Mouse (Mus musculus) gastrocnemius, adult 2 months (tissue): ENCODE results near the gene Glp1r. TPM values are rescaled to one million over a fixed set of nuclear protein-coding genes. Genes with fewer than 3 reads are reported as not detected.

Experiments used
- DNase-seq: peaks from one replicate; pipeline ENCODE4 v3.0.0; 2022
- H3K27ac ChIP-seq: fragments of 200-600 bp; 2 replicates; pipeline ENCODE4 v1.8.1; 2022; ENCODE audit warnings: mild to moderate bottlenecking
- H3K4me3 ChIP-seq: fragments of 200-600 bp; 2 replicates; pipeline ENCODE4 v1.8.1; 2022; ENCODE audit warnings: mild to moderate bottlenecking, moderate library complexity
- CTCF ChIP-seq: fragments of 200-600 bp; IDR thresholded peaks from 2 replicates; pipeline ENCODE4 v1.8.1; 2022; ENCODE audit warnings: antibody characterized with exemption, mild to moderate bottlenecking, moderate library complexity
- intact Hi-C: fragments of 180-260 bp; cut with DNase I; formaldehyde crosslinking; loops from one replicate; pipeline ENCODE4 v1.15.1; 2025
- total RNA-seq, 2 experiments: library from RNA; stranded (reverse); gene quantifications; 2 replicates each; pipeline ENCODE4 v1.2.3; 2021

Glp1r gene
- total RNA-seq, 2 experiments from 2014 or later, result not detected

DNA sequence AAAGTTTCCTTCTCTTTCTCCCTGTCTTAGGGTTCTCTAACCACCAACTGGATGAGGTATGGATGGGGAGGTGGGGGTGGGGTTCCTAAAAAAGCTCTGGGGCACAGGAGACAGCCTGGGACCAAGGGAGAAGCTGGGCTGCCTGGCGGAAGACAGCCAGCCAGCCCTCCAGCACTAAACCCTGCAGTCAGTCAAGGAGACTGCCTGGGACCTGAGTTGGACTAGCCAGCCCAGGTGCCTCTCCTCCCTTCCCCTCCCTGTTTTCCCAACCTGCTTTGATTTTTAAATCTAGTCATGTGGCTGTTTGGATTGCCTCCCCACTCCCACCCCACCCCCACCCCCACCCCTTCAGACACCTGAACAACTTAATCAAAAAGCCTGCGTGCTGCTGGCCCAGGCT is 20.6 kb upstream of the Glp1r start:
- no peak for TF ChIP-seq CTCF
- intact Hi-C loops, result loop anchor here (10.0 kb wide), 1 partner anchor 506 kb away; no protein-coding TSS in a partner anchor
- H3K27ac ChIP-seq, result no peak overlapping the region
- no peak overlapping the region for H3K4me3 ChIP-seq
- DNase-seq, result no peak

DNA sequence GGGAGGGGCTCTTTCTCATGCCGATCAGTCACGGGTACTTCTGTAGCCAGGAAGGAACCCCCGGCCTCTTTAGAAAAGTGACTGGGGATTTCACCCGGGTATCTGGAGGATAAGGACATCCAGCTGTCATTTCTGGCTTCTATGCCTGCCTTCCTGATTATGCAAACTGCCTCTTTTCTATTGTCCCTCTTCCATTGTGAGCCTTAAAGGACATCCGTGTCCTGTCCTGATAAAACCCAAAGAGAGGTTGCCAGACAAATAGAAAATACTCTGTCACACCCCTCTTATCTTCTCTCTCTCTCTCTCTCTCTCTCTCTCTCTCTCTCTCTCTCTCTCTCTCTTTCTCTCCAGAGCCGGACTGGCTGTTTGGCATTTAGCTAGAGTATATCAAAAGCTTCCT is 19.4 kb upstream of the Glp1r start:
- H3K4me3 ChIP-seq, result no peak overlapping the region
- intact Hi-C loops, result loop anchor here (10.0 kb wide), 1 partner anchor 507 kb away; no protein-coding TSS in a partner anchor
- TF ChIP-seq CTCF, result no peak

DNA sequence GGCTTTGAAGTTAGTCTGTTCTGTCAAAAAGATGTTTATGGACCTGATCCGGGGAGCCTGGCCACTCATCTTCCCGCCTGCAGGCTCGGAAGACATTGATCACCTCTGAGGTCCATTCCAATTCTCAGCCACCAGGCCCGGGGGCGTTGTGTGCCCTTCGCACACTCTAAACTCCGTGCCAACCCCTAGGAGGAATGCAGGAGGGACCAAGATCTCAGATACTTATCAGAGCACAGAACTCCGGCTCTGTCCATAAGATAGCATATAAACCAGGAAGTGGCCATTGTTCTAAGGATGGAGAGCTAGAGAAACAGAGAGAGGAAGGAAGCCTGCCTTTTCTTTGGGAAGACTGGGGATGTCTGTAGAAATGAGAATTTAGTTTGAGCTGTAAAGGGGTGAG is 18.1 kb upstream of the Glp1r start:
- no peak overlapping the region for H3K4me3 ChIP-seq
- no peak overlapping the region for H3K27ac ChIP-seq
- TF ChIP-seq CTCF, result no peak
- DNase-seq, result no peak
- intact Hi-C loops, result loop anchor here (10.0 kb wide), 1 partner anchor 509 kb away; no protein-coding TSS in a partner anchor

More for the DNA sequence above, 19.4 kb upstream of the Glp1r start:
- DNase-seq, result no peak
- no peak overlapping the region for H3K27ac ChIP-seq

GRCm38 (mm10) chr17:30892086-30892485 is 9.5 kb upstream of the Glp1r start:
- no peak for TF ChIP-seq CTCF
- intact Hi-C loops, result no loop called here
- DNase-seq, result no peak
- Histone ChIP-seq H3K4me3 (no peak overlapping the region), H3K27ac (no peak overlapping the region)

- Histone ChIP-seq H3K4me3 (no peak overlapping the region), H3K27ac (no peak overlapping the region)
- TF ChIP-seq CTCF, result peak; percentile 22; the same call in 1 of the 2 replicates
- no peak for DNase-seq
- intact Hi-C loops, result no loop called here
These were observed 8.9 kb upstream of the Glp1r start for GRCm38 (mm10) chr17:30892730-30893129.

- H3K27ac ChIP-seq, result no peak overlapping the region
- H3K4me3 ChIP-seq, result no peak overlapping the region
- intact Hi-C loops, result no loop called here
- no peak for TF ChIP-seq CTCF
- DNase-seq, result no peak
These were observed 4.5 kb upstream of the Glp1r start for GRCm38 (mm10) chr17:30897075-30897474.

GRCm38 (mm10) chr17:30904096-30904495 is 2.5 kb downstream of the Glp1r start:
- intact Hi-C loops, result no loop called here
- no peak for TF ChIP-seq CTCF
- no peak overlapping the region for H3K4me3 ChIP-seq
- no peak for DNase-seq
- H3K27ac ChIP-seq, result no peak overlapping the region

GRCm38 (mm10) chr17:30907577-30907976 is 6.0 kb downstream of the Glp1r start:
- no peak for DNase-seq
- no peak overlapping the region for H3K27ac ChIP-seq
- H3K4me3 ChIP-seq, result no peak overlapping the region
- intact Hi-C loops, result no loop called here
- no peak for TF ChIP-seq CTCF

DNA sequence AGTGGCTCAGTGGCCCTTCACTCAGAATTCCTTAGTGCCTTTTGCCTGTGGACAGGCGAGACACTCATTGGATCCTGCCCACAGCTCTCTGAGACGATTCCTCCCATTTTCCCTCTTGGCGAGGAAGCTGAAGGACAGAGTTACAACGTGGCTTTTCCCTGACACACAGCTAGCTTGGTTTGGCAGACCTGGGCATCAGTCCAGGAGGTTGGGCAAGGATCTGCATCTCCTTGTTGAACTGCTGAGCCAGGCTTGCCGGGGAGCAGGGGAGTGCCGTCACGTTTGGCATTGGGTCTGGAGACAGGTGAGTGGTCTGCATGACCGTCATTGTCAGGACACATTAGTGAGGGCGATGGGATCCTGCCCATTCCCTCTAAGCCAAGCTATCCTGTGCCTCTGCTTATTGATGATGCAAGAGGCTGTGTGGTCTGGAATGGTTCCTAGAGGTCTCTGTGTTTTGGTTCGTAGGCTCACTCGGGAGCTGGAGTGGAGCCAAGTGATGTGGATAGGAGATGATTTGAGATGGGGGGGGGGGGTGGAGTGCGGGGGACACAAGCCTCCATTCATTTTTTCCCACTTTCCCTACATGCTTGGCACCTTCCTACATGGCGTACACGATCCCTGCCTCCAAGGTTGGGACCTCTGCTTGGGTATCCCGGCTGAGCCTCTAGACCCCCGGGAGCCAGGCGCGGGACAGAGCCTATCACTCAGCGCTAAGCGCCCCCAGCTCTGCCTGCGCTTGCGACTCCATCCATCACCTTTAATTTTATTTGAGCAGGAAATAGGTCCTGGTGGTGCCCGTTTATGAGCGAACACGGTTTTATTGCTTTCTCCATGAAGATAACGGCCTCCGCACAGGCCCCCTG is 9.5 kb downstream of the Glp1r start:
- Histone ChIP-seq H3K4me3 (no peak overlapping the region), H3K27ac (no peak overlapping the region)
- no peak for TF ChIP-seq CTCF
- peak; percentile 52 for DNase-seq
- intact Hi-C loops, result no loop called here

DNA sequence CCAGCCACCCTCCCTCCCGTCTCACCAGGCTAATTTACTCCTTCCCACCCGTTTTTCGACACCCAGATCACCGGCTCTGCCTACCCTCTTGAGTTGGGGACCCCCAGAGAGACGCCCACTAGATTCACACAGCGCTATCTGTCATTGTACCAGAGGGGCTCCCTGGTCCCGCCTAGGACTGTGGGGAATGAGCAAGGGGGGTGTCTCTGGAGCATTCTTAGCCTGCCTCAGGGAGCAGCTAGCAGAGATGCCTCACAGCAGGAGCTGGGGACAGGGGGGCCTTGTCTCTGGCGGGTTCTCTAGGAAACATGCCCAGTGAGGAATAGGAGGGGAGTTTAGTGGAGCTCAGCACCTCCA is 10.1 kb downstream of the Glp1r start:
- DNase-seq, result no peak
- no peak for TF ChIP-seq CTCF
- Histone ChIP-seq H3K4me3 (no peak overlapping the region), H3K27ac (no peak overlapping the region)
- intact Hi-C loops, result no loop called here

DNA sequence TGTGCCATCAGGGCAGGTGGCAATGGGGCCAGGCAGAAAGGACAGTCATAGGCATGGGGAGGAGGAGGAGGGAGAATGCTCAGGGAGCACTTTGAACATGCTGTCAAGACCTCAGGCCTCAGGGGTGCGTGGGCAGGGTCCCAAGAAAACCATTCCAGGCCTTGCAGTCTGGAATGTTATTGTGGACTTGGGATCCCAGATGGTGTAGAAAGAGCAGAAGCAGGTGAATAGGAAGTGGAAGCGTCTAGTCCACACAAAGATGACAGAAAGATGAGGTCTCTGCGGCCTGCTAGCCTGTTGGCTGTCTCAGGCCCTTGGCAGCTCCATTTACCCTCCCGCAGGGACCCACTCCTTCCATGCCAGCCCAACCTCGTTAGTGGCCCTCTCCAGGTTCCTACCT is 10.9 kb downstream of the Glp1r start:
- no peak for TF ChIP-seq CTCF
- Histone ChIP-seq H3K27ac (no peak overlapping the region), H3K4me3 (no peak overlapping the region)
- DNase-seq, result no peak
- intact Hi-C loops, result no loop called here

GRCm38 (mm10) chr17:30914264-30914663 is 12.6 kb downstream of the Glp1r start:
- DNase-seq, result no peak
- Histone ChIP-seq H3K27ac (no peak overlapping the region), H3K4me3 (no peak overlapping the region)
- intact Hi-C loops, result no loop called here
- no peak for TF ChIP-seq CTCF

DNA sequence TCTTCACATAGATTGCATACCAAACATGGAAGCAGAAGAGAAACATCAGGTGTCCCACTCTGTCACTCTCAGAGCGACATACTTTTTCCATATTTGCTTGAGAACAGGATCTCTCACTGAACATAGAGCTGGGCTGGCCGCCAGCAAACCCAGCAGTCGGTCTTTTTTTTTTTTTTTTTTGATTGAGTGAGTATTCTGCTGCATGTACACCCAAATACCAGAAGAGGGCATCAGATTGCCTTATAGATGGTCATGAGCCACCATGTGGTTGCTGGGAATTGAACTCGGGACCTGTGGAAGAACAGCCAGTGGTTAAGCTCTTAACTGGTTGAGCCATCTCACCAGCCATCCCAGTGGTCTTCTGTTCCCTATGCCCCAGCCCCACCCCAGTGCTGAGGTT is 21.9 kb downstream of the Glp1r start:
- no peak overlapping the region for H3K4me3 ChIP-seq
- H3K27ac ChIP-seq, result no peak overlapping the region
- TF ChIP-seq CTCF, result no peak
- intact Hi-C loops, result no loop called here
- DNase-seq, result no peak

DNA sequence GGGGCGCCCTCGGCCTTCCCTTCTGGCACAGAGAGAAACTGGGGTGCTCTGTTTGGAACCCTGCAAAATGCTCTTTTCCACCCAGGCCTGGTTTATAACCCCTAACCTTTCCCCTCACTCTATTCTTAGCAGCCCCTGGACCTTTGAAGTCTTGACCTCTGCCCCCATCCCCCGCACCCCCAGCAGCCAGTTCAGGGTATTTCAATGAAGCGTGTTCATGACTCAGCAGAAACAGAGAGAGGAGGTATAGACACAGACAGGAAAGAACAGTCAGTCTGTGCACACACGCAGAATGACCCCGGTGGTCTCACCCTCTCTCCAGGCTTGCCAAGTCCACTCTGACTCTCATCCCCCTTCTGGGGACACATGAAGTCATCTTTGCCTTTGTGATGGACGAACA is 29.2 kb downstream of the Glp1r start:
- no peak for TF ChIP-seq CTCF
- intact Hi-C loops, result no loop called here
- Histone ChIP-seq H3K27ac (no peak overlapping the region), H3K4me3 (no peak overlapping the region)
- DNase-seq, result no peak
